Mouse (Mus musculus) cerebellum, adult 9-11 months (tissue): ENCODE measurements around the gene Gal3st1.

ENCODE experiments used
- DNase-seq: peaks from one replicate; pipeline ENCODE4 v3.0.0; 2022

Gene Gal3st1

DNA sequence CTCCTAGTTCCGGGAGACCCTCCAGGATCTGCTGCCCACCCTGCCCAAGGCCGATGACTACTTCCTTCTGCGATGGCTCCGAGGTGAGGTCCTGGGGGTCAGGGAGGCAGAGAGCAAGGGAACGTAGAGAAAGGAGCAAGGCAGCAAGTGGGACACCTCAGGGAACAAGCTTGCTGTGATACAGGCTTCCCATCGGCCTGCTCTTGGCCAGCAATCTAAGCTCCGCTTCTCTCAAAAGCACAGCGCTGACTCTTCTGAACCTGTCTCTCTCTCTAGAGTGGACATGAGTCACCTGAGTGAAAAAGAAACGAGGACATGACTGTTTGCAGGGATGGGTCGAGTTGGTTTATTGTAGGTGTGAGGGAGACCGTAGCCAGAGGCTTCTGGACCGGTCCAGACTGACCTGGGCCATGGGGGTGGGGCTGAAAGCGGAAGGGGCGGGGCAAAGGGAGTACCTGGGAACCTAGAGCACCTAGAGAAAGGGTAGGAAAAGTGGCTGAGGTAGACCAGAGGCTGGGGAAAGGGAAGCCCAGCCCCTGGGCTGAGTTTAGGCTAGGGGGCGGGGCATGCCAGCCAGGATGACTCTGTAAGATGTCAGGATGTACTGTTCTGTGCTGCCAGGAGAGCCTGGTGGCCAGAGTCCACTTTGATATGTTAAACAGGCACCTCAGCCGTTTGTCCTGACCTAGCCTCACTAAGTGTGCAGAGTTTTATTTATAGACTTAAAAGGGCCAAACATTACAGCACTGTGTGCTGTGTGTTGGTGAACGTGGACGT, 51.9 kb downstream of the Gal3st1 start:
- no peak for DNase-seq

DNA sequence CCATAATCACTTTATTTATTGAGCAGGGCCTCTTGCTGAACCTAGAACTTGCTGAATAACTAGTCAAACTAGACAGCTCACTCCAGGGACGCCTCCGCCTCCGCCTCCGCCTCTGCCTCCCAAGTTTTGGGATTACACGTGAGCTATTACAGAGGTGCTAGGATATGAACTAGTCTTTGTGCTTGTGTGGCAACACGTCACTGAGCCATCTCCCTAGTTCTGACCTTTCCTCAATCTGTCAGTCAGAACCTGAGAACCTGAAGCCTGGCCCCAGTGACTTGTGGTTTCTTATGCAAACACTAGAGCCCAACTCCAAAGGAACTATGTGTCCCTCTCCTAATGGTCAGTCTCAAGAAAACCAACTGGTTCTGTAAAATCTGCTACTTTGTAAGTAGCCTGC, 52.5 kb downstream of the Gal3st1 start:
- no peak for DNase-seq

DNA sequence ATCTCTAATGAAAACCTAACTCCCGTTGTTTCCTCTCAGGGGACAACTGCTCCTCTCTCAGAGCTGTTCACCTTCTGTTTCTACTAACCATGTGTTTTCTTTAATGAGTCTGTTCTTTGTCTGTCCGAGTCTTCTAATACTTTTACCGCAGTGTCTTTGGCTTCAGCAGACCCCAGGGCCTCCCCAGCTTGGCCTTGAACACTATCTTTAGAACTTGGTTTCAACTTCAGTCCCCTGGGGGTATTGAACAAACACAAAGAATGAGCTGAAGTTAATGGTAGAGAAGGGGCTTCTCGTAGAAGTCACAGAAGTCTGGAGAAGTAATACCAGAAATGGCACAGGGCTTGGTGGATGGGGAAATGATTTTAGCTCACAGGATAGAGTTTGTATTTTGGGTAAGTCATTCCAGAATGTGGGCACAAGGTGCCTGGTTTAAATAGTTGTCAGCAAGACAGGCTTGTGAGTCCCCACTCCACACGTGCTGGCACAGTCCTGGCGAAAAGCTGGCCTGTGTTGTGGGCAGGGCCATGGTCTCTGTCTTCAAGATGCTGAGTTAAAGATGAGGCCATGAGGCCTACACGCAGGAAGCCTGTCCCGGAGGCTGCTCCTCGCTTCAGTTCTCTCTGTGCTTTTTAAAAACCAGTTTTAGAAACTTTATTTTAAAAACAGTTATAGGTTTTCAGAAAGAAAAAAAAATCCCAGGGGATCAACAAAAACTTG, 53.1 kb downstream of the Gal3st1 start:
- DNase-seq: no peak

DNA sequence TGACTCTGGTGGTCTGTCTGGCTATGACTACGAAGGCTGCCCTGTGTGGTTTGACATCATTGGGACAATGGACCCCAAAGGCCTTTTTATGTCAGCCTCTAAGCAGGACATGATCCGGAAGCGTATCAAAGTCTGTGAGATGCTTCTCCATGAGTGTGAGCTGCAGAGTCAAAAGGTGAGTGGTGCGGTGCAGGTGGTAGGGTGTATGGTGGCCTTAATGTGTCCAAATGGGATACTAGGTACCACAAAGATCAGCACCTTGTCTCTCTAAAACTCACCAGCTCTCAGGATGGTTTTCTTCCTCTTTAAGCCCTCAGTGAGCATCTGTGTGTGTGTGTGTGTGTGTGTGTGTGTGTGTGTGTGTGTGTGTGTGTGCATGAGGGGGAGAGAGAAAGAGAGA, 56.5 kb downstream of the Gal3st1 start:
- DNase-seq: no peak

DNA sequence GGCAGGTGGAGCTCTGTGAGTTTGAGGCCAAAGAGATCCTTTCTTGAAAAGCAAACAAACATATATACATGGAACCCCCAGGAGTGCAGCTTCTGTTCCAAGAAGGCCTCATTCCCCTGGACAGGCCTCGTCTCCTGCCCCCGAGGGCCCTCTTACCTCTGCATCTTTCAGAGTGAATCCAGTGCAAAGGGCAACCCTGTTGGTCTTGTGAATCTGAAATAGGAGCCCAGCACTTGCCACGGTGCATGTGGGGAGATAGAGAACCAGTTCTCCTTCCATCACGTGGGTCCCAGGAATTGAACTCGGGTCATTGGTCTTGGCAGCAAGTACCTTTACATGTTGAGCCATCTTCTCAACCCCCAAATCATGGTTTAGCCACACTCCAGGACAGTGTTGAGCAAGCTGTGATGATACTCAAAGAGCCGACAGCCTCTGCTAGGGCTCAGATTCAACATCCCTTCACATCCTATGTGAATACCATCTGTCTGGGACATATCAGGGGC, 57.7 kb downstream of the Gal3st1 start:
- no peak for DNase-seq

DNA sequence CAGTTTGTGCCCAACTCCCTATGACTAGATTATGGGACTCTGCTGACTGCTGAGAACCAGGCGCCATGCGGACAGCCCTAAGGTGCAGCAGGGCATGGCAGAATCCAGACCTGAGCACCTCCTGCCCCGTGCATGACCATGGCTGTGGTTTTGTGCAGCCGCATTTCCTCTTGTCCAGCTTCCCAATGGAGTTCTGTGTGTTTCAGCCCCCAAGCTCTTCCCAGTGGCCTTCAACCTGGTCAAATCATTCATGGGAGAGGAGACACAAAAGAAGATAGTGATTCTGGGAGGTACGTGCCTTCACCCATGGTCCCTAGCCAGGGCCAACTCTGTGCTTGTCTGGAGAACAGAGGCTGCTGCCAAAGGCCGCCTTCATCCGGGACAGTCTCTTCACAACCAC, 59.6 kb downstream of the Gal3st1 start:
- DNase-seq: no peak

DNA sequence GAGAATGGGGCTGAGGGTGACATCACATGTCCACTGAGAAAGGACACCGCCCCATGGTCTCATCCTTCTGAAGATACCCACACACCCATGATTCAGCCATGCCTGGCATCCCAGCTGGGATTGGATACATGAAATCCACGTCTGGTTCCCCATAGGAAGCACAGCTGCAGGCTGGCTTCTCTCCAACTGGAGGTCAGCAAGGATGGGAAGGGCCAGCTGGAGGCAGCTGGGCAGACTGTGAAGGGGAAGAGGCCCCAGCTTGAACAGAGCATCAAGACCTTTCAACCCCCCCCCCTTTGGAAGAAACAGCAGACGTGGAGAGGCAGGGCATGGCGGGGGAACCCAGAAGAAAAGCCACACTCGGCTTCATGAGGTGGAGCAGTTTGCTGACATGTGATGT, 63.1 kb downstream of the Gal3st1 start:
- DNase-seq: no peak

DNA sequence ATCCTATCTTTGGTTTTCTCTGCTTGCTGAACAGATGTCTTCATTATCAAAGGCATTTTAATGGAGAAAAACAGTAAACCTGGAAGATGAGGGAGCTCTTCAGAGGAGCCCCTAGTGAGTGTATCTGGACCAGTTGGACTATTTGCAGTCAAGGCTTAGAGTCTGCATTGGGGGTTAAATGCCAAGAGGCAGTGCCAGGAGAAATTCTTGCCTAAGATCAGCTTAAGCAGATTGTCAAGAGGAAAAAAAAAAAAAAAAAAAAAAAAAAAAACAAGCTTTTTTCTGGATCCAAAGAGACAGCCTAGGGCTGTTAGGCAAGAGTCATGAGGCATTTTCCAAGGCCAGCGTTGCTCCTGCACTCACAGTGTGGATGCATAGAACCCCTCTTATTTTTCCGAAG, 64.3 kb downstream of the Gal3st1 start:
- no peak for DNase-seq

DNA sequence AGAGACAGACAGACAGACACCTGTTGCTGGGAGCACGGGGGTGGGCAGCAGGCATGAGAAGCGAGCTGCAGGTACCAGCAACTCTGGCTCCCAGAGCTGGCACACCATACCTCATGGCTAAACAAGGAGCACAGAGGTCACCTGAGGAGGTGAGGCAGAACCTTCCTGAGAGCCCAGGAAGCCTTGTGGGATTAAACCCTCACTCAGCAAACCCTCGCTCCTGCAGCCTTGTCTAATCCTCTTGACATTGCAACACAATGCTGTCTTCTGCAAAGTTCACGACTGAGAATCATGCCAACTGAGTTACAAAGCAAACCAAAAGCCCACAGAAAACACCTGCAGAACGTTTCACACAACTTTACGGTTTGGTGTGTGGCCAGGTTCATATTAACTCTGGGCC, 65.0 kb downstream of the Gal3st1 start:
- DNase-seq: no peak
